Mouse (Mus musculus) MEL (cell line): Measurements from ENCODE around the gene Olfr175-ps1. TPM values are rescaled to one million over a fixed set of nuclear protein-coding genes. Genes with fewer than 3 reads are reported as not detected.

ENCODE experiments used
- DNase-seq: peaks from one replicate; pipeline ENCODE4 v3.0.0; 2011; ENCODE audit warnings: low read depth, low spot score
- H3K27ac ChIP-seq: 2 replicates; pipeline ENCODE4 v1.5.1; 2012; ENCODE audit warnings: low read depth, mild to moderate bottlenecking, control low read depth, low read length, moderate library complexity; ENCODE audit not compliant: control insufficient read depth
- H3K27me3 ChIP-seq, 2 experiments: fragments of 150-350 bp in 1 of 2; sonication (generic) in 1 of 2; 2 replicates each; pipeline ENCODE4 v1.6.1; 2012; ENCODE audit warnings: low read length in 2 of 2, mild to moderate bottlenecking in 2 of 2, improper control_type of control experiment in 1 of 2, moderate library complexity in 1 of 2; ENCODE audit not compliant: insufficient read depth in 2 of 2, control insufficient read depth in 1 of 2
- H3K36me3 ChIP-seq, 2 experiments: 2 replicates each; pipeline ENCODE4 v1.6.1; 2012 to 2014; ENCODE audit warnings: low read length in 2 of 2, improper control_type of control experiment in 1 of 2, inconsistent platforms in 1 of 2, mild to moderate bottlenecking in 1 of 2; ENCODE audit not compliant: insufficient read depth in 2 of 2, control insufficient read depth in 1 of 2
- H3K4me1 ChIP-seq, 2 experiments: fragments of 150-350 bp in 1 of 2; sonication (generic) in 1 of 2; 2 replicates each; pipeline ENCODE4 v1.6.1; 2012; ENCODE audit warnings: low read length in 2 of 2, improper control_type of control experiment in 1 of 2, mild to moderate bottlenecking in 1 of 2; ENCODE audit not compliant: insufficient read depth in 2 of 2, control insufficient read depth in 1 of 2
- H3K4me3 ChIP-seq, 2 experiments: fragments of 150-350 bp in 1 of 2; sonication (generic) in 1 of 2; 2 replicates each; pipeline ENCODE4 v1.5.1; 2012; ENCODE audit warnings: low read depth in 2 of 2, low read length in 2 of 2, mild to moderate bottlenecking in 2 of 2, moderate library complexity in 2 of 2, control low read depth in 1 of 2, improper control_type of control experiment in 1 of 2; ENCODE audit not compliant: control insufficient read depth in 1 of 2, insufficient read depth in 1 of 2
- H3K79me2 ChIP-seq: 2 replicates; pipeline ENCODE4 v1.6.1; 2012; ENCODE audit warnings: mild to moderate bottlenecking, low read length, moderate library complexity; ENCODE audit not compliant: control insufficient read depth, poor library complexity, insufficient read depth
- H3K9ac ChIP-seq: 2 replicates; pipeline ENCODE4 v1.6.1; 2012; ENCODE audit warnings: low read depth, mild to moderate bottlenecking, control low read depth, low read length, moderate library complexity; ENCODE audit not compliant: control insufficient read depth, poor library complexity, severe bottlenecking
- H3K9me3 ChIP-seq: fragments of 150-350 bp; sonication (generic); replicated peaks from 2 replicates; pipeline ENCODE4 v1.6.1; 2012; ENCODE audit warnings: mild to moderate bottlenecking, low read length, improper control_type of control experiment, moderate library complexity; ENCODE audit not compliant: insufficient read depth
- CHD1 ChIP-seq: IDR thresholded peaks from 2 replicates; pipeline ENCODE4 v1.6.1; 2012; ENCODE audit warnings: low read depth, mild to moderate bottlenecking, inconsistent platforms, low read length, improper control_type of control experiment
- CTCF ChIP-seq, 3 experiments: IDR thresholded peaks in 2 of 3; conservative IDR thresholded peaks in 1 of 3; 2 replicates each; pipeline ENCODE4 v1.5.1; 2011 to 2012; ENCODE audit warnings: low read length in 3 of 3, low read depth in 2 of 3, mild to moderate bottlenecking in 2 of 3, improper control_type of control experiment in 1 of 3, inconsistent platforms in 1 of 3, mixed read lengths in 1 of 3, moderate library complexity in 1 of 3; ENCODE audit not compliant: control insufficient read depth in 1 of 3, insufficient read depth in 1 of 3, poor library complexity in 1 of 3, severe bottlenecking in 1 of 3
- ELF1 ChIP-seq: IDR thresholded peaks from 2 replicates; pipeline ENCODE4 v1.6.1; 2014; ENCODE audit warnings: low read depth, mild to moderate bottlenecking, inconsistent platforms, low read length, improper control_type of control experiment, moderate library complexity
- ETS1 ChIP-seq: IDR thresholded peaks from 2 replicates; pipeline ENCODE4 v1.6.1; 2012; ENCODE audit warnings: low read depth, mild to moderate bottlenecking, inconsistent platforms, low read length, improper control_type of control experiment, moderate library complexity
- GABPA ChIP-seq: IDR thresholded peaks from 2 replicates; pipeline ENCODE4 v1.6.1; 2012; ENCODE audit warnings: low read depth, mild to moderate bottlenecking, inconsistent platforms, low read length, improper control_type of control experiment, moderate library complexity
- GATA1 ChIP-seq: IDR thresholded peaks from 2 replicates; pipeline ENCODE4 v1.6.1; 2011; ENCODE audit warnings: low read depth, low read length, improper control_type of control experiment
- KAT2A ChIP-seq: conservative IDR thresholded peaks from 2 replicates; pipeline ENCODE4 v1.6.1; 2012; ENCODE audit warnings: low read depth, low read length, improper control_type of control experiment, inconsistent platforms
- MAX ChIP-seq: IDR thresholded peaks from 2 replicates; pipeline ENCODE4 v1.6.1; 2011; ENCODE audit warnings: low read length, improper control_type of control experiment
- MAZ ChIP-seq: IDR thresholded peaks from 2 replicates; pipeline ENCODE4 v1.6.1; 2012; ENCODE audit warnings: low read depth, mild to moderate bottlenecking, inconsistent platforms, low read length, improper control_type of control experiment
- MEF2A ChIP-seq: IDR thresholded peaks from 2 replicates; pipeline ENCODE4 v1.6.1; 2014; ENCODE audit warnings: low read depth, mild to moderate bottlenecking, inconsistent platforms, low read length, improper control_type of control experiment; ENCODE audit not compliant: poor library complexity, insufficient replicate concordance, severe bottlenecking; ENCODE audit errors: extremely low read depth
- MXI1 ChIP-seq: IDR thresholded peaks from 2 replicates; pipeline ENCODE4 v1.6.1; 2011; ENCODE audit warnings: mild to moderate bottlenecking, low read depth, low read length, improper control_type of control experiment
- MYB ChIP-seq: IDR thresholded peaks from 2 replicates; pipeline ENCODE4 v1.6.1; 2011; ENCODE audit warnings: mild to moderate bottlenecking, low read depth, low read length, improper control_type of control experiment
- POLR2AphosphoS2 ChIP-seq: IDR thresholded peaks from 2 replicates; pipeline ENCODE4 v1.6.1; 2011; ENCODE audit warnings: low read length, improper control_type of control experiment
- POLR2AphosphoS5 ChIP-seq: IDR thresholded peaks from 2 replicates; pipeline ENCODE4 v1.6.1; 2012; ENCODE audit warnings: low read depth, borderline replicate concordance, mild to moderate bottlenecking, inconsistent platforms, low read length, moderate library complexity, mixed read lengths
- RCOR1 ChIP-seq: IDR thresholded peaks from 2 replicates; pipeline ENCODE4 v1.6.1; 2012; ENCODE audit warnings: low read depth, mild to moderate bottlenecking, inconsistent platforms, low read length, improper control_type of control experiment
- SIN3A ChIP-seq: IDR thresholded peaks from 2 replicates; pipeline ENCODE4 v1.6.1; 2012; ENCODE audit warnings: low read length, improper control_type of control experiment, inconsistent platforms
- SMC3 ChIP-seq: IDR thresholded peaks from 2 replicates; pipeline ENCODE4 v1.6.1; 2011; ENCODE audit warnings: low read depth, low read length, improper control_type of control experiment
- TBP ChIP-seq: IDR thresholded peaks from 2 replicates; pipeline ENCODE4 v1.8.0; 2011; ENCODE audit warnings: low read depth, low read length, improper control_type of control experiment
- TCF12 ChIP-seq: IDR thresholded peaks from 2 replicates; pipeline ENCODE4 v1.6.1; 2014; ENCODE audit warnings: low read depth, mild to moderate bottlenecking, inconsistent platforms, low read length, improper control_type of control experiment, moderate library complexity
- ZC3H11A ChIP-seq: IDR thresholded peaks from 2 replicates; pipeline ENCODE4 v1.6.1; 2012; ENCODE audit warnings: low read depth, mild to moderate bottlenecking, inconsistent platforms, low read length, improper control_type of control experiment
- ZKSCAN1 ChIP-seq: IDR thresholded peaks from 2 replicates; pipeline ENCODE4 v1.6.1; 2012; ENCODE audit warnings: low read depth, mild to moderate bottlenecking, inconsistent platforms, low read length, improper control_type of control experiment, moderate library complexity
- ZNF384 ChIP-seq: IDR thresholded peaks from 2 replicates; pipeline ENCODE4 v1.6.1; 2012; ENCODE audit warnings: low read depth, mild to moderate bottlenecking, inconsistent platforms, low read length, improper control_type of control experiment
- polyA plus RNA-seq, 2 experiments: library from polyadenylated mRNA; stranded (reverse) in 1 of 2; unstranded in 1 of 2; fragments of >175 nt in 1 of 2; fragments of >200 nt in 1 of 2; gene quantifications; 2 replicates each; pipeline versions ENCODE4 v1.2.1 to v1.2.4; 2012; ENCODE audit warnings: low replicate concordance in 2 of 2, low read depth in 1 of 2; ENCODE audit not compliant: insufficient read length in 2 of 2, insufficient read depth in 1 of 2, missing spikeins in 1 of 2
- total RNA-seq: library from RNA; depleted of rRNA; stranded (reverse); fragments of 300-350 nt; gene quantifications from 2 replicates; pipeline ENCODE4 v1.2.3, GENCODE M21; 2012; rRNA removed

The Olfr175-ps1 gene
- total RNA-seq: not detected in 2 replicates
- polyA plus RNA-seq: not detected

DNA sequence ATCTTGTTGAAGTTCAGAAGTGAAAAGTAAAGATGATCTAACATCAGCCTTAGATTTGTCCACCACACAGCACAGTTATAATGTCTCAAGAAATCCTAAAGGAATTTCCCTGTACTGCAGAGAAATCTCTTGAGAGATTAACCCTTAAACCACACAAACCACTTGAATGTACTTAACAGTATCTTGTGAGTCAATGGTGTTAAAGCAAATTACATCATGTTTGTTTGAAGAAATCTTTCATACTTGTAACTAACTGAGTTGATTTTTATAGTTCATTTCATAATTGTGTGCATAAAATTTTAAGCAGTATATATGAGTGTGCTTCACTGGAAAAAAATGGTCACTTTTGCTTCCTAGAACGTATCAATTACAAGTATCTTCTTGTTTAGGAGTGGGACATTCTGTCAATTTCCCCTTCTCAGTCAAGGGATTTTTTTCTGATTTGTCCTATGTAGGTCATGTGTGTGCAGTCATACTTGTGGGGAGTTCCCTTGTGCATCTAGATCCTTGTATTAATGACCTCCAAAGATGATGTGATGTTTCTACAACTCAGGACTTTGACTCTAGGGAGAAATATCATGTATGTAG is at the start of gene Olfr175-ps1:
Gene Olfr175-ps1 (minus strand): TSS at position 51 of the 588 bp plus-strand sequence.
- no peak for TF ChIP-seq ZC3H11A
- TF ChIP-seq KAT2A: no peak
- TF ChIP-seq GABPA: no peak
- TF ChIP-seq GATA1: no peak
- TF ChIP-seq POLR2AphosphoS2: no peak
- TF ChIP-seq SIN3A: no peak
- no peak for TF ChIP-seq SMC3
- no peak for TF ChIP-seq MXI1
- TF ChIP-seq MAZ: no peak
- TF ChIP-seq ETS1: no peak
- TF ChIP-seq MAX: no peak
- TF ChIP-seq MEF2A: no peak
- no peak for TF ChIP-seq CTCF (IDR thresholded peaks at IDR 0.05 in 2 of 3, conservative IDR thresholded peaks at IDR 0.05 in 1 of 3; ENCODE audit: control insufficient read depth in 1 of 3, insufficient read depth in 1 of 3, low read depth in 2 of 3, low read length in 3 of 3, poor library complexity in 1 of 3, severe bottlenecking in 1 of 3)
- no peak for TF ChIP-seq ZNF384
- TF ChIP-seq TCF12: no peak
- no peak for TF ChIP-seq CHD1
- TF ChIP-seq MYB: no peak
- TF ChIP-seq TBP: no peak
- TF ChIP-seq, all 39 proteins: peak for 0
- Histone ChIP-seq H3K27ac (no peak within 1 kb of the TSS), H3K79me2 (no peaks in the 10 kb centered on the region), H3K9ac (no peak within 1 kb of the TSS), H3K4me1 (no peaks in the 10 kb centered on the region), H3K9me3 (no peaks in the 10 kb centered on the region), H3K4me3 (no peak within 1 kb of the TSS), H3K27me3 (no peaks in the 10 kb centered on the region), H3K36me3 (no peaks in the 10 kb centered on the region)
- no peak for DNase-seq

DNA sequence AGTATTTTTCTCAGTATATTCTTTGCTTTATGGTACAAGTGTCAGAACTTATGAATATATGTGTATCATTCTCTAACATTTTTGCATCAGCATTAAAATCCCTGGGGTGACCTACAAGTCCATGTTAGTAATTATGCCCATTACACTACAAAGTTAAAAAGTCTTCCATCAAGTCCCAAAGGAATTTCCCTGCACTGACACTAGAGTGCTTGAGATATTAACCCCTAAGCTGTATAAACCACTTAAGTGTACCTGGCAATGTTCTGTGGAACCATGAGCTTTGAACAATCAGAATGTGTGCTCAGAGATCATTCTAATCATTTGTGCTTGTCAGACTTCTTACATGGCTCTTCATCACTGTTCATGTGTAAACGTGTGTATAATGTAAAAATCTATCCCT is 48.1 kb upstream of the Olfr175-ps1 start, which contains the start of gene Olfr177:
Gene Olfr177 (minus strand): TSS at position 101 of the 400 bp plus-strand sequence.
- DNase-seq: no peak

More for the DNA sequence above, 48.1 kb upstream of the Olfr175-ps1 start, which contains the start of gene Olfr177:
- H3K9me3 ChIP-seq: no peaks in the 10 kb centered on the region
- no peaks in the 10 kb centered on the region; a peak in 1 of 4 replicates for H3K36me3 ChIP-seq
- no peaks in the 10 kb centered on the region for H3K27me3 ChIP-seq
- TF ChIP-seq ETS1: no peak
- TF ChIP-seq RCOR1: no peak
- TF ChIP-seq POLR2AphosphoS2: no peak
- no peak for TF ChIP-seq ZKSCAN1
- TF ChIP-seq POLR2AphosphoS5: no peak
- TF ChIP-seq ELF1: no peak
- no peak for TF ChIP-seq MYB
- H3K4me1 ChIP-seq: peaks cover 0 to 7% of the 10 kb centered on the region in 2 experiments; a peak in 2 of 4 replicates
- no peak within 1 kb of the TSS for H3K4me3 ChIP-seq
- no peak within 1 kb of the TSS for H3K9ac ChIP-seq
- H3K27ac ChIP-seq: no peak within 1 kb of the TSS
- H3K79me2 ChIP-seq: no peaks in the 10 kb centered on the region
